Mouse (Mus musculus) brain, embryonic 14.5 days (tissue): ENCODE measurements around the gene Kcnj6. TPM values are rescaled to one million over a fixed set of nuclear protein-coding genes. Genes with fewer than 3 reads are reported as not detected.

Experiments
- DNase-seq: peaks from one replicate; pipeline ENCODE4 v3.0.0-alpha.2; 2011; ENCODE audit warnings: low read depth
- CTCF ChIP-seq: fragments of 200-500 bp; IDR thresholded peaks from 2 replicates; pipeline ENCODE4 v1.5.1; 2012; ENCODE audit warnings: inconsistent platforms, mild to moderate bottlenecking, moderate library complexity, borderline replicate concordance; ENCODE audit not compliant: insufficient read depth, insufficient read length; ENCODE audit errors: extremely low read depth
- POLR2A ChIP-seq: fragments of 200-500 bp; IDR thresholded peaks from 2 replicates; pipeline ENCODE4 v1.6.1; 2012; ENCODE audit warnings: mild to moderate bottlenecking, inconsistent platforms, borderline replicate concordance; ENCODE audit not compliant: poor library complexity, insufficient read depth, insufficient read length, severe bottlenecking; ENCODE audit errors: extremely low read depth
- polyA plus RNA-seq: library from polyadenylated mRNA; depleted of rRNA; stranded (reverse); fragments of >200 nt; gene quantifications from 2 replicates; pipeline ENCODE4 v1.2.3, GENCODE M21; 2012

Kcnj6 gene
- polyA plus RNA-seq, 1 experiment = 4.0 TPM

- DNase-seq = peak; percentile 30
- TF ChIP-seq POLR2A (no peak), CTCF (no peak)
These were observed 131.1 kb downstream of the Kcnj6 start for GRCm38 (mm10) chr16:94866300-94866956.

DNA sequence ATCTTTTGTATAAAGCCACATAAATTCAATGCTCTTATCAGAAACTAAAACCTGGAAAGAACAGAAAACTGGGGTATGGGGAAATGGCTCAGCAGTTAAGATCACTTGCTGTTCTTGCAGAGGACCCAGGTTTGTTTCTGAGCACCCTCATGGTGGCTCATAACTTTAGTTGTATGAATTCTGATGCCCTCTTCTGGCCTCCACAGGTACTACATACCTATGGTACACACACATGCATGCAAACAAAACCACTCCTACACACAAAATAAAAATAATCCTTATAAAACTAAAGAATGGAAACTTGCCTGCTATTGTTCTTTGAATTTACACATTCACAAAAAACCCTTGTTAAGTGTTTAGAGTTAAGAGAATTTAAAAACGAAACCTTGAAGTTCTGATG is 131.7 kb downstream of the Kcnj6 start:
- no peak for DNase-seq
- TF ChIP-seq POLR2A (no peak), CTCF (peak; percentile 5; the same call in 1 of the 2 replicates)

GRCm38 (mm10) chr16:94865101-94865500 is 132.4 kb downstream of the Kcnj6 start:
- TF ChIP-seq CTCF = no peak
- no peak for TF ChIP-seq POLR2A
- DNase-seq = no peak

GRCm38 (mm10) chr16:94863475-94863874 is 134.0 kb downstream of the Kcnj6 start:
- TF ChIP-seq POLR2A (no peak), CTCF (no peak)
- DNase-seq = no peak

DNA sequence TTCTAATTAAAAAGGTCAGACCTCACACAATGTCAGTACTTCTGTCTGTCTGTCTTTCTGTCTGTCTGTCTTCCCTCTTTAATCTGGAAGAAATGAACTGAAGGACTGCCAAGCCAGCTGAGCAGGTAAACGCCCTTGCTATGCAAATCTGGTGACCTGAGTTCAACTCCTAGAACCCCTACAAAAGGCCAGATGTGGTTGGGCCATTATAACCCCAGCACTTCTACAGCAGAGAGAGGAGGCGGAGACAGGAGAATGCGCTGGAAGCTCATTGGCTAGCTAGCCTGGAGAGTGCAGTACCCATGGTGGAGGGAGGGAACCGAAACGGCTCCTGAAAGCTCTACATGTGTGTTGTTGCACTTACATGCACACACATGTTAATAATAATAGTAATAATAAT is 141.5 kb downstream of the Kcnj6 start:
- no peak for DNase-seq
- TF ChIP-seq POLR2A (no peak), CTCF (no peak)

- no peak for DNase-seq
- TF ChIP-seq CTCF (no peak), POLR2A (no peak)
These were observed 144.9 kb downstream of the Kcnj6 start for GRCm38 (mm10) chr16:94852407-94853160.

DNA sequence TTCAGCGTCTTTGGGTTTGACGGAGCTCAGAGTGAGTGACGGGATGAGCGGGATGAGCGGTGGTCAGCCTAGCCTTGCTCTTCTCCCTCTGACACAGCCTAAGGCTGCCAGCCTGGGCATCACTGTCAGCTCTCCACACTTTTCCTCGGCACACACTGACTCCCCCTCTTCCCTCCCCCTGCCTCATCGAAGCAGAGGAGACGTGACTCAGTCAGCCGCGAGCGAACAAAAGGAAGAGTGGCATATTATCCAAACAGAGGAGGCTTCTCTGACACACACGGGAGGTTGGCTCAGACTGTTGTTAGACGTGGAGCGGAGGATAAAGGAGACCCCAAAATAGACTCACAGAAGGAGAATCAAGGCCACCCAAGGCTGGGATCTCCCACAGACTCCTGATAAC is 147.1 kb downstream of the Kcnj6 start:
- TF ChIP-seq CTCF = no peak
- TF ChIP-seq POLR2A = no peak
- peak; percentile 43 for DNase-seq

- DNase-seq = no peak
These were observed 151.5 kb downstream of the Kcnj6 start for GRCm38 (mm10) chr16:94845996-94846395.

DNA sequence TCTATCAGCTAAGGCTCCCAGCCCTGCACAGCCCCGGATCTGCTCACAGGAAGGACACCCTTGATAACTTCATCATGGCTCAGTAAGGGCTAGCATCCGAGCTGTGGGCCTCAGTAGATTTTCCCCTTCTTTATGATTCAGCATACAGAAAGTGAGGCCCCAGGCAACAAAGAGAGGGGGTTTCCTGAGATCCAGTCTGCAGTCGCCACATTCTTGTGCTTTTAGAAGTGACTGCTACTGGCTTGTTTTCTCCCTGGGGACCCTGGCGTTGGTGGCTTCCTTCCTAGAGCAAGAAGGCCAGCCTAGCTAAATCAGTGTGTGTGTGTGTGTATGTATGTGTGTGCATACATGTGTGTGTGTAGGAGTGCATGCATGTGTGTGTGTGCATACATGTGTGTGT is 152.7 kb downstream of the Kcnj6 start:
- TF ChIP-seq POLR2A (no peak), CTCF (no peak)
- no peak for DNase-seq

More at GRCm38 (mm10) chr16:94845996-94846395, 151.5 kb downstream of the Kcnj6 start:
- TF ChIP-seq CTCF (no peak), POLR2A (no peak)

DNA sequence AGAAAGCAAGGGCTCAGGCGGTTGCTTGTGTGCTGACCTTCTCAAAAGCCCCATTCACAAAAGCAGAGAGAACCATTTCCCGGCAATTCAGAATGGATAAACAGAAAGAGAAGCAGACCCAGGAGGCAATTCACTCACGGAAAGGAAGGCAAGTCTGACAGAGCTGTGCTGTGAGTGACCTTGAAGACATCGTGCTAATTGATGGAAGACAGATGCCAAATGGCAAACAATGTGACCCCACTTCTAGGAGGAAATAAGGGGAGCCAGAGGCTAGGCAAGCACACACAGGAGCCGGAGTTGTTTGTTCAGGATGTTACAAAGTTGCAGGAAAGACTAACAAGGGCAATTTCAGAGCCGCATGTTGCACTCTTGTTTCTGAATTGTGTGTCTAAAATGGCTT is 158.1 kb downstream of the Kcnj6 start:
- DNase-seq = peak; percentile 31
- TF ChIP-seq CTCF (no peak), POLR2A (no peak)

- DNase-seq = peak; percentile 26
- TF ChIP-seq POLR2A = no peak
- TF ChIP-seq CTCF = no peak
These were observed 159.6 kb downstream of the Kcnj6 start for GRCm38 (mm10) chr16:94837881-94838280.

GRCm38 (mm10) chr16:94834502-94834901 is 163.0 kb downstream of the Kcnj6 start:
- no peak for DNase-seq
- no peak for TF ChIP-seq CTCF
- no peak for TF ChIP-seq POLR2A

GRCm38 (mm10) chr16:94828166-94828565 is 169.3 kb downstream of the Kcnj6 start:
- DNase-seq = no peak
- no peak for TF ChIP-seq CTCF
- TF ChIP-seq POLR2A = no peak
